ENCODE assay signal across 1 mouse cellular context in the genomic region with DNA sequence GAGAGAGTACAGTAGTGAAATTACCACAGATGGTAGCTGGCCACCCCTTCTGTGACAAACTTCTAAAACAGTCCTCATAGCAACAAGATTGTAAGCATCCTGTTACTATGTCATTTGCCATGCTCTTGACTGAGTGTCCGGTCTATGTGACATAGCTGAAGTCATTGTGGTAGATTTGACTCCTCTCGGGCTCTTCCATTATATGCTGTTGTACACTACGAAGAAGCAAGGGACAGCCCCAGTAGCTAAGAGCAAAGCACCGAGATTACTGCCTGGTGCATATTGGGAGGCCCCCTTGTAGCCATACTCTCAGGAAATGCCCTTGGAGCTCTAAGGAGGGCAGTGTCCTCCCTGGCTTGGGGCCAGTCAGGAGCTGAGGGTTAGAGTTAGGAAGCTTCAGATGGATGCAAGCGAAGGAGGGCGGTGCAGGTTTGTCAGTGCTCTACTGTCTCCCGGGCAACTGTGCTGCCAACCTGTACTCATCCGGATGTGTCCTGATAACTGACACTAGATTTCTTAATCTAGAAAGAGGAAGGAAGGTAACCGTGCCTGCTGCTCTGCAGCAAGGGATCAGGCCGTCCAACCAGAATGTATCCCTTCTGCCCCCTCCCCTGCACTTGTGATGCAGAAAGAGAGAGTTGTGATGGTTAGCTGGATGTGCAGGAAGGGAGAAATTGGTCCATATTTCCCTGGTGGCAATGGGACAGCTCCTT.
TF ChIP-seq lines count a peak whose summit lies in the region.

No protein-coding gene starts in this region.

TF ChIP-seq in MEL, 35 proteins besides CTCF, POLR2A, EP300 and RAD21 (continued from another document):
- TF ChIP-seq TCF12 (IDR thresholded peaks at IDR 0.05; ENCODE audit: low read depth, low read length) (peak; percentile 49; the same call in 1 of the 2 replicates), JUND (IDR thresholded peaks at IDR 0.05; ENCODE audit: low read depth, low read length) (no peak), ELF1 (IDR thresholded peaks at IDR 0.05; ENCODE audit: low read depth, low read length) (no peak), SIN3A (IDR thresholded peaks at IDR 0.05; ENCODE audit: low read length) (no peak; the same call in none of the 2 replicates), GABPA (IDR thresholded peaks at IDR 0.05; ENCODE audit: low read depth, low read length) (no peak), MAX (IDR thresholded peaks at IDR 0.05; ENCODE audit: low read length) (no peak), MEF2A (IDR thresholded peaks at IDR 0.05; ENCODE audit: extremely low read depth, insufficient replicate concordance, low read depth, low read length, poor library complexity, severe bottlenecking) (no peak), GATA1 (IDR thresholded peaks at IDR 0.05; ENCODE audit: low read depth, low read length) (peak; percentile 70), ZMIZ1 (IDR thresholded peaks at IDR 0.05; ENCODE audit: low read depth, low read length) (no peak), ZC3H11A (IDR thresholded peaks at IDR 0.05; ENCODE audit: low read depth, low read length) (no peak), HCFC1 (IDR thresholded peaks at IDR 0.05; ENCODE audit: low read depth, low read length) (no peak), ZNF384 (IDR thresholded peaks at IDR 0.05; ENCODE audit: low read depth, low read length) (no peak), UBTF (IDR thresholded peaks at IDR 0.05; ENCODE audit: borderline replicate concordance, insufficient read depth, low read depth, low read length) (no peak), CHD1 (IDR thresholded peaks at IDR 0.05; ENCODE audit: low read depth, low read length) (no peak), MYB (IDR thresholded peaks at IDR 0.05; ENCODE audit: low read depth, low read length) (0 out of 2 replicates have a peak, but pooled peaks have one; percentile 34), RCOR1 (IDR thresholded peaks at IDR 0.05; ENCODE audit: low read depth, low read length) (peak; percentile 79), USF1 (IDR thresholded peaks at IDR 0.05; ENCODE audit: low read depth, low read length) (no peak)
